9 mouse cellular contexts compared by ENCODE assay signal in genomic region chr6:114874138-114874928, GRCm38 (mm10).
DNase-seq lines count a peak whose midpoint lies in the region; ATAC-seq and TF ChIP-seq lines count a peak whose summit lies in the region.
"Had no signal": no experiment of that assay in that cellular context is flagged by ENCODE, and none has a peak within 500 bp of the region (broad histone marks: within the 10 kb centered on the region; RNA-seq: fewer than 3 reads in every experiment).

No protein-coding gene starts in this region.

- peaks cover 34 to 93% of the 10 kb centered on the region in 2 experiments for H3K4me1 ChIP-seq in CH12.LX (ENCODE audit: control insufficient read depth in 1 of 2, insufficient read depth in 2 of 2)
- peaks cover 81% of the 10 kb centered on the region for H3K4me1 ChIP-seq in embryonic facial prominence, embryonic 14.5 days (ENCODE audit: control insufficient read depth, insufficient read depth, low read length)
- H3K4me1 ChIP-seq in hindbrain, embryonic 15.5 days (replicated peaks): peaks cover 82% of the 10 kb centered on the region
- peaks cover 42% of the 10 kb centered on the region for H3K4me1 ChIP-seq in liver, adult 2 months (ENCODE audit: control insufficient read depth, insufficient read depth, low read length)
- H3K4me1 ChIP-seq in neural tube, embryonic 12.5 days: peaks cover 84% of the 10 kb centered on the region

- peaks cover 3% of the 10 kb centered on the region for H3K9me3 ChIP-seq in CH12.LX (replicated peaks; ENCODE audit: low read length)
- no peaks in the 10 kb centered on the region for H3K9me3 ChIP-seq in embryonic facial prominence, embryonic 14.5 days (ENCODE audit: control insufficient read depth, low read length)
- H3K9me3 ChIP-seq in hindbrain, embryonic 15.5 days: no peaks in the 10 kb centered on the region
- no peaks in the 10 kb centered on the region for H3K9me3 ChIP-seq in neural tube, embryonic 12.5 days

- in situ Hi-C loops in CH12.LX (cut with MboI; ENCODE audit: low pct_ligation_motif_present, low pct_unique_long_range_greater_than_20kb, low sequenced_read_pairs): no loop called here

- H3K79me2 ChIP-seq in CH12.LX (replicated peaks; ENCODE audit: control insufficient read depth, extremely low read depth, insufficient read depth, poor library complexity, severe bottlenecking): peaks cover 37% of the 10 kb centered on the region
- peaks cover 57% of the 10 kb centered on the region for H3K79me2 ChIP-seq in liver, adult 2 months (ENCODE audit: control insufficient read depth, insufficient read depth, low read length)

- dilution Hi-C loops in CH12.LX (cut with MboI; ENCODE audit: extremely low pct_ligation_motif_present, extremely low pct_unique_long_range_greater_than_20kb, low sequenced_read_pairs): no loop called here

- no peak for TF ChIP-seq CTCF in CH12.LX (conservative IDR thresholded peaks at IDR 0.05 in 1 of 2, IDR thresholded peaks at IDR 0.05 in 1 of 2; ENCODE audit: low read depth in 2 of 2, low read length in 2 of 2)
- TF ChIP-seq CTCF in liver, adult 2 months (IDR thresholded peaks at IDR 0.05; ENCODE audit: low read depth, low read length): no peak

- no peak for TF ChIP-seq EP300 in CH12.LX (IDR thresholded peaks at IDR 0.05; ENCODE audit: low read length)

- H3K36me3 ChIP-seq in CH12.LX (replicated peaks in 1 of 2; ENCODE audit: control insufficient read depth in 1 of 2, insufficient read depth in 1 of 2, low read length in 1 of 2): peaks cover 5 to 68% of the 10 kb centered on the region in 2 experiments
- H3K36me3 ChIP-seq in embryonic facial prominence, embryonic 14.5 days (ENCODE audit: control insufficient read depth, insufficient read depth, low read length): 0 out of 2 replicates have a peak, but pooled peaks cover 4% of the 10 kb centered on the region
- no peaks in the 10 kb centered on the region for H3K36me3 ChIP-seq in hindbrain, embryonic 15.5 days
- H3K36me3 ChIP-seq in liver, adult 2 months (ENCODE audit: control insufficient read depth, insufficient read depth, low read length): no peaks in the 10 kb centered on the region
- peaks cover 7% of the 10 kb centered on the region; the same call in 1 of the 2 replicates for H3K36me3 ChIP-seq in neural tube, embryonic 12.5 days

- H3K9ac ChIP-seq in CH12.LX (ENCODE audit: insufficient read depth, low read depth): peak overlapping the region; percentile 67
- H3K9ac ChIP-seq in embryonic facial prominence, embryonic 14.5 days (ENCODE audit: low read depth, low read length): peak overlapping the region; percentile 68
- H3K9ac ChIP-seq in hindbrain, embryonic 15.5 days: peak overlapping the region; percentile 50
- H3K9ac ChIP-seq in liver, adult 2 months (ENCODE audit: low read depth, low read length): peak overlapping the region; percentile 74
- H3K9ac ChIP-seq in neural tube, embryonic 12.5 days: peak overlapping the region; percentile 54

- TF ChIP-seq POLR2A in CH12.LX (IDR thresholded peaks at IDR 0.05; ENCODE audit: low read depth, low read length): no peak
- no peak for TF ChIP-seq POLR2A in liver, adult 2 months (IDR thresholded peaks at IDR 0.05; ENCODE audit: extremely low read depth, insufficient read depth, low read length)

- peak overlapping the region; percentile 97 for H3K27ac ChIP-seq in CH12.LX (ENCODE audit: insufficient read depth, low read depth)
- H3K27ac ChIP-seq in embryonic facial prominence, embryonic 14.5 days (replicated peaks; ENCODE audit: low read depth, low read length): peak overlapping the region; percentile 96
- peak overlapping the region; percentile 94 for H3K27ac ChIP-seq in hindbrain, embryonic 15.5 days (replicated peaks)
- peak overlapping the region; percentile 90 for H3K27ac ChIP-seq in liver, adult 2 months (replicated peaks; ENCODE audit: insufficient read depth, low read depth, low read length)
- H3K27ac ChIP-seq in neural tube, embryonic 12.5 days: peak overlapping the region; percentile 81

- ATAC-seq in cerebellum, adult (ENCODE audit: insufficient number of reproducible peaks, low FRiP score, low TSS enrichment): peak; percentile 52
- ATAC-seq in embryonic facial prominence, embryonic 14.5 days (ENCODE audit: low read depth): peak; percentile 56
- ATAC-seq in hindbrain, embryonic 15.5 days (ENCODE audit: low FRiP score, low read depth): peak; percentile 36
- peak; percentile 80 for ATAC-seq in neural tube, embryonic 12.5 days (ENCODE audit: low FRiP score, low read depth)

- no peak for DNase-seq in cerebellum, adult 11 months
- no peak for DNase-seq in CH12.LX (ENCODE audit: extremely low read depth)
- DNase-seq in embryonic facial prominence, embryonic 14.5 days (ENCODE audit: low spot score): peak; percentile 61
- DNase-seq in liver, adult 2 months (ENCODE audit: extremely low read depth, low read depth, low spot score): peak; percentile 59
- no peak for DNase-seq in urinary bladder, postnatal 25 days (ENCODE audit: low spot score)

- H3K4me2 ChIP-seq in CH12.LX (ENCODE audit: insufficient read depth, low read depth, poor library complexity, severe bottlenecking): peak overlapping the region; percentile 92
- peak overlapping the region; percentile 82 for H3K4me2 ChIP-seq in embryonic facial prominence, embryonic 14.5 days (ENCODE audit: low read depth, low read length)
- peak overlapping the region; percentile 64 for H3K4me2 ChIP-seq in hindbrain, embryonic 15.5 days
- peak overlapping the region; percentile 66 for H3K4me2 ChIP-seq in neural tube, embryonic 12.5 days (replicated peaks)

- 7% methylated on average over 19 of the region's 19 CpGs for WGBS in embryonic facial prominence, embryonic 14.5 days
- 7% methylated on average over 19 of the region's 19 CpGs for WGBS in hindbrain, embryonic 15.5 days
- 15% methylated on average over 19 of the region's 19 CpGs for WGBS in liver, adult 2 months
- WGBS in neural tube, embryonic 12.5 days: 11% methylated on average over 19 of the region's 19 CpGs

- H3K27me3 ChIP-seq in CH12.LX (replicated peaks): no peaks in the 10 kb centered on the region
- no peaks in the 10 kb centered on the region for H3K27me3 ChIP-seq in embryonic facial prominence, embryonic 14.5 days (replicated peaks; ENCODE audit: control insufficient read depth, insufficient read depth, low read length)
- H3K27me3 ChIP-seq in hindbrain, embryonic 15.5 days: no peaks in the 10 kb centered on the region
- no peaks in the 10 kb centered on the region for H3K27me3 ChIP-seq in liver, adult 2 months (ENCODE audit: control insufficient read depth, insufficient read depth, low read length)
- no peaks in the 10 kb centered on the region for H3K27me3 ChIP-seq in neural tube, embryonic 12.5 days (replicated peaks)
- H3K27me3 ChIP-seq: Patski had no signal

- no peak for TF ChIP-seq RAD21 in CH12.LX (IDR thresholded peaks at IDR 0.05; ENCODE audit: low read depth, low read length)

- peak overlapping the region; percentile 32 to 67 (median 49) for H3K4me3 ChIP-seq in CH12.LX (replicated peaks in 1 of 3; ENCODE audit: low read depth in 2 of 3, low read length in 2 of 3, poor library complexity in 1 of 3)
- H3K4me3 ChIP-seq in embryonic facial prominence, embryonic 14.5 days (ENCODE audit: low read depth, low read length): peak overlapping the region; percentile 38
- H3K4me3 ChIP-seq in hindbrain, embryonic 15.5 days: peak overlapping the region; percentile 35
- H3K4me3 ChIP-seq in liver, adult 2 months (ENCODE audit: insufficient read depth, low read depth, low read length): peak overlapping the region; percentile 54
- peak overlapping the region; percentile 30 for H3K4me3 ChIP-seq in neural tube, embryonic 12.5 days

TF ChIP-seq in CH12.LX, 34 proteins besides CTCF, POLR2A, EP300 and RAD21:
- TF ChIP-seq TBP (conservative IDR thresholded peaks at IDR 0.05; ENCODE audit: low read depth, low read length) (no peak), BHLHE40 (IDR thresholded peaks at IDR 0.05; ENCODE audit: low read depth, low read length) (peak; percentile 81), USF1 (IDR thresholded peaks at IDR 0.05; ENCODE audit: low read depth, low read length) (peak; percentile 20; the same call in 1 of the 2 replicates), UBTF (IDR thresholded peaks at IDR 0.05; ENCODE audit: low read depth, low read length) (peak; percentile 46; the same call in 1 of the 2 replicates)

Comparison
In these comparisons a context has a peak if more than half of its experiments do, and no peak if none do; other contexts are left out.
1. DNase-seq: peak in embryonic facial prominence, embryonic 14.5 days (single experiment) and liver, adult 2 months (single experiment); none in cerebellum, adult 11 months (single experiment), CH12.LX (single experiment) and urinary bladder, postnatal 25 days (single experiment).
2. Peak in every context shown above with its lines, with median percentiles within 50 percentile points of each other: ATAC-seq, H3K27ac ChIP-seq, H3K4me2 ChIP-seq, H3K4me3 ChIP-seq and H3K9ac ChIP-seq.